Mouse (Mus musculus): ENCODE results near the gene Mcl1. TPM values are rescaled to one million over a fixed set of nuclear protein-coding genes. Genes with fewer than 3 reads are reported as not detected.
"Not testable (repeated sequence)": the region's sequence is repeated elsewhere in the genome, so short reads cannot be mapped to it uniquely, and the experiment has no call there.

Gene Mcl1
- polyA plus RNA-seq, 1 experiment from 2014 or later: 46.3 TPM

- Histone ChIP-seq H3K4me2 (no peak overlapping the region), H3K36me3 (ENCODE audit: control insufficient read depth, insufficient read depth, low read length) (no peaks in the 10 kb centered on the region), H3K27ac (ENCODE audit: low read depth, low read length) (no peak overlapping the region), H3K9me3 (replicated peaks; ENCODE audit: control insufficient read depth, low read length) (no peaks in the 10 kb centered on the region), H3K4me3 (ENCODE audit: low read depth, low read length) (no peak overlapping the region), H3K4me1 (ENCODE audit: control insufficient read depth, insufficient read depth, low read length) (peaks cover 20% of the 10 kb centered on the region), H3K9ac (ENCODE audit: low read depth, low read length) (no peak overlapping the region), H3K27me3 (ENCODE audit: control insufficient read depth, insufficient read depth, low read length) (no peaks in the 10 kb centered on the region)
- WGBS (ENCODE audit: insufficient replicate concordance): 34% methylated on average over 6 of the region's 6 CpGs
- ATAC-seq (replicated peaks; ENCODE audit: insufficient number of reproducible peaks, low FRiP score, low TSS enrichment): no peak
These were observed 5.7 kb upstream of the Mcl1 start for GRCm38 (mm10) chr3:95652871-95653270.

GRCm38 (mm10) chr3:95653473-95654034, 5.0 kb upstream of the Mcl1 start:
- Histone ChIP-seq H3K9me3 (replicated peaks; ENCODE audit: control insufficient read depth, low read length) (no peaks in the 10 kb centered on the region), H3K27ac (ENCODE audit: low read depth, low read length) (0 out of 2 replicates have a peak overlapping the region, but pooled peaks have one; percentile 51), H3K4me3 (ENCODE audit: low read depth, low read length) (no peak overlapping the region), H3K27me3 (ENCODE audit: control insufficient read depth, insufficient read depth, low read length) (no peaks in the 10 kb centered on the region), H3K36me3 (ENCODE audit: control insufficient read depth, insufficient read depth, low read length) (no peaks in the 10 kb centered on the region), H3K4me1 (ENCODE audit: control insufficient read depth, insufficient read depth, low read length) (peaks cover 20% of the 10 kb centered on the region), H3K4me2 (peak overlapping the region; percentile 27), H3K9ac (ENCODE audit: low read depth, low read length) (no peak overlapping the region; the same call in 1 of the 2 replicates)
- WGBS (ENCODE audit: insufficient replicate concordance): 18% methylated on average over 11 of the region's 11 CpGs
- ATAC-seq (replicated peaks; ENCODE audit: insufficient number of reproducible peaks, low FRiP score, low TSS enrichment): no peak

- WGBS (ENCODE audit: insufficient replicate concordance): 95% methylated on average over 3 of the region's 3 CpGs
- H3K4me1 ChIP-seq (ENCODE audit: control insufficient read depth, insufficient read depth, low read length): peaks cover 20% of the 10 kb centered on the region
- ATAC-seq (replicated peaks; ENCODE audit: insufficient number of reproducible peaks, low FRiP score, low TSS enrichment); H3K36me3 ChIP-seq (ENCODE audit: control insufficient read depth, insufficient read depth, low read length); H3K27ac ChIP-seq (ENCODE audit: low read depth, low read length); H3K9ac ChIP-seq (ENCODE audit: low read depth, low read length); H3K4me2 ChIP-seq; H3K9me3 ChIP-seq (replicated peaks; ENCODE audit: control insufficient read depth, low read length); H3K27me3 ChIP-seq (ENCODE audit: control insufficient read depth, insufficient read depth, low read length); H3K4me3 ChIP-seq (ENCODE audit: low read depth, low read length): not testable (repeated sequence)
These were observed 4.2 kb upstream of the Mcl1 start for GRCm38 (mm10) chr3:95654371-95654770.

GRCm38 (mm10) chr3:95655437-95655836, 3.2 kb upstream of the Mcl1 start:
- no peaks in the 10 kb centered on the region for H3K27me3 ChIP-seq (ENCODE audit: control insufficient read depth, insufficient read depth, low read length)
- peaks cover 2% of the 10 kb centered on the region; the same call in 1 of the 2 replicates for H3K36me3 ChIP-seq (ENCODE audit: control insufficient read depth, insufficient read depth, low read length)
- H3K27ac ChIP-seq (ENCODE audit: low read depth, low read length): no peak overlapping the region
- peaks cover 20% of the 10 kb centered on the region for H3K4me1 ChIP-seq (ENCODE audit: control insufficient read depth, insufficient read depth, low read length)
- no peak overlapping the region for H3K9ac ChIP-seq (ENCODE audit: low read depth, low read length)
- WGBS (ENCODE audit: insufficient replicate concordance): 86% methylated on average over 5 of the region's 5 CpGs
- H3K4me2 ChIP-seq: no peak overlapping the region
- H3K9me3 ChIP-seq (replicated peaks; ENCODE audit: control insufficient read depth, low read length): no peaks in the 10 kb centered on the region
- H3K4me3 ChIP-seq (ENCODE audit: low read depth, low read length): no peak overlapping the region
- ATAC-seq (replicated peaks; ENCODE audit: insufficient number of reproducible peaks, low FRiP score, low TSS enrichment): no peak

GRCm38 (mm10) chr3:95657108-95657507, 1.5 kb upstream of the Mcl1 start:
- Histone ChIP-seq H3K4me2 (no peak overlapping the region), H3K9ac (ENCODE audit: low read depth, low read length) (no peak overlapping the region), H3K27ac (ENCODE audit: low read depth, low read length) (no peak overlapping the region), H3K4me1 (ENCODE audit: control insufficient read depth, insufficient read depth, low read length) (peaks cover 21% of the 10 kb centered on the region), H3K4me3 (ENCODE audit: low read depth, low read length) (no peak overlapping the region), H3K36me3 (ENCODE audit: control insufficient read depth, insufficient read depth, low read length) (peaks cover 7% of the 10 kb centered on the region; the same call in 1 of the 2 replicates), H3K9me3 (replicated peaks; ENCODE audit: control insufficient read depth, low read length) (no peaks in the 10 kb centered on the region), H3K27me3 (ENCODE audit: control insufficient read depth, insufficient read depth, low read length) (no peaks in the 10 kb centered on the region)
- WGBS (ENCODE audit: insufficient replicate concordance): 78% methylated on average over 3 of the region's 3 CpGs
- no peak for ATAC-seq (replicated peaks; ENCODE audit: insufficient number of reproducible peaks, low FRiP score, low TSS enrichment)

- Histone ChIP-seq H3K9me3 (replicated peaks; ENCODE audit: control insufficient read depth, low read length) (no peaks in the 10 kb centered on the region), H3K4me1 (ENCODE audit: control insufficient read depth, insufficient read depth, low read length) (peaks cover 23% of the 10 kb centered on the region), H3K9ac (ENCODE audit: low read depth, low read length) (peak overlapping the region; percentile 99; the same call in 1 of the 2 replicates), H3K27ac (ENCODE audit: low read depth, low read length) (peak overlapping the region; percentile 97; the same call in 1 of the 2 replicates), H3K4me2 (peak overlapping the region; percentile 95), H3K36me3 (ENCODE audit: control insufficient read depth, insufficient read depth, low read length) (peaks cover 7% of the 10 kb centered on the region; the same call in 1 of the 2 replicates), H3K4me3 (ENCODE audit: low read depth, low read length) (peak overlapping the region; percentile 76), H3K27me3 (ENCODE audit: control insufficient read depth, insufficient read depth, low read length) (no peaks in the 10 kb centered on the region)
- WGBS (ENCODE audit: insufficient replicate concordance): 82% methylated on average over 3 of the region's 3 CpGs
- ATAC-seq (replicated peaks; ENCODE audit: insufficient number of reproducible peaks, low FRiP score, low TSS enrichment): no peak
These were observed 877 bp upstream of the Mcl1 start for GRCm38 (mm10) chr3:95657711-95658110.

GRCm38 (mm10) chr3:95658868-95659712, 502 bp downstream of the Mcl1 start:
- peak overlapping the region; percentile 97 for H3K27ac ChIP-seq (ENCODE audit: low read depth, low read length)
- H3K4me1 ChIP-seq (ENCODE audit: control insufficient read depth, insufficient read depth, low read length): peaks cover 24% of the 10 kb centered on the region
- no peaks in the 10 kb centered on the region for H3K27me3 ChIP-seq (ENCODE audit: control insufficient read depth, insufficient read depth, low read length)
- peak overlapping the region; percentile 76 for H3K4me3 ChIP-seq (ENCODE audit: low read depth, low read length)
- H3K36me3 ChIP-seq (ENCODE audit: control insufficient read depth, insufficient read depth, low read length): peaks cover 13% of the 10 kb centered on the region; the same call in 1 of the 2 replicates
- H3K9me3 ChIP-seq (replicated peaks; ENCODE audit: control insufficient read depth, low read length): no peaks in the 10 kb centered on the region
- peak overlapping the region; percentile 95 for H3K4me2 ChIP-seq
- peak overlapping the region; percentile 99 for H3K9ac ChIP-seq (ENCODE audit: low read depth, low read length)
- under 1% methylated on average over 108 of the region's 113 CpGs for WGBS (ENCODE audit: insufficient replicate concordance)
- peak; percentile 50 for ATAC-seq (replicated peaks; ENCODE audit: insufficient number of reproducible peaks, low FRiP score, low TSS enrichment)

- peaks cover 32% of the 10 kb centered on the region for H3K4me1 ChIP-seq (ENCODE audit: control insufficient read depth, insufficient read depth, low read length)
These were observed 1.4 kb downstream of the Mcl1 start for GRCm38 (mm10) chr3:95659948-95660347.

More at GRCm38 (mm10) chr3:95659948-95660347, 1.4 kb downstream of the Mcl1 start:
- Histone ChIP-seq H3K9ac (ENCODE audit: low read depth, low read length) (peak overlapping the region; percentile 99), H3K27ac (ENCODE audit: low read depth, low read length) (peak overlapping the region; percentile 97), H3K27me3 (ENCODE audit: control insufficient read depth, insufficient read depth, low read length) (no peaks in the 10 kb centered on the region), H3K36me3 (ENCODE audit: control insufficient read depth, insufficient read depth, low read length) (peaks cover 21% of the 10 kb centered on the region; the same call in 1 of the 2 replicates), H3K4me3 (ENCODE audit: low read depth, low read length) (peak overlapping the region; percentile 76), H3K4me2 (peak overlapping the region; percentile 95), H3K9me3 (replicated peaks; ENCODE audit: control insufficient read depth, low read length) (no peaks in the 10 kb centered on the region)
- 2% methylated on average over 8 of the region's 8 CpGs for WGBS (ENCODE audit: insufficient replicate concordance)
- no peak for ATAC-seq (replicated peaks; ENCODE audit: insufficient number of reproducible peaks, low FRiP score, low TSS enrichment)

All from heart, embryonic 11.5 days (tissue).